Mouse (Mus musculus) adrenal gland, adult 2 months (tissue): ENCODE measurements around the gene Dpm2. TPM values are rescaled to one million over a fixed set of nuclear protein-coding genes. Genes with fewer than 3 reads are reported as not detected.

ENCODE experiments used
- DNase-seq: peaks from one replicate; pipeline ENCODE4 v3.0.0; 2021
- polyA plus RNA-seq: library from polyadenylated mRNA; depleted of rRNA; stranded (reverse); fragments of >200 nt; gene quantifications from 2 replicates; pipeline ENCODE4 v1.2.3, GENCODE M21; 2012
- total RNA-seq, 2 experiments: library from RNA; stranded (reverse); gene quantifications; 2 replicates each; pipeline ENCODE4 v1.2.3; 2021

The Dpm2 gene
- total and polyA plus RNA-seq, 3 experiments: 52.7 to 160 (median 67.4) TPM

DNA sequence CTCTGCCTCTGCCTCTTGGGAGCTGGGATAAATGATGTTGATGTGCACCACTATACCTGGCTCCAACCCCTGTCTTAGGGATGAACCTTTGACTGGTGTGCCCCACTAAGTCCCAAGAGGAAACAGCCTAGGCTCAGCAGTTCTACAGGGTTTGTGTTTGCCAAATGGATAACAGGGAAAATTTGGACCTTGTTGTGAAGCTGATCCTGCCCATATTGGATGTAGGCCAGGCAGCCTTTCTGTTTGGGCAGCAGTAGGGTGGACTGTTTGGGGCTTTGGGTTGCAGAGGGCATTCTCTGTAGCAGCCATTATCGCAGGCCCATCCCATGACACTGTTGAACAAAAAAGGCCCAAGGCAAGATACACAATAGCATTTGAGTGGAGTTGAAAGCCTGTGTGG, 23.7 kb upstream of the Dpm2 start:
- DNase-seq: no peak

DNA sequence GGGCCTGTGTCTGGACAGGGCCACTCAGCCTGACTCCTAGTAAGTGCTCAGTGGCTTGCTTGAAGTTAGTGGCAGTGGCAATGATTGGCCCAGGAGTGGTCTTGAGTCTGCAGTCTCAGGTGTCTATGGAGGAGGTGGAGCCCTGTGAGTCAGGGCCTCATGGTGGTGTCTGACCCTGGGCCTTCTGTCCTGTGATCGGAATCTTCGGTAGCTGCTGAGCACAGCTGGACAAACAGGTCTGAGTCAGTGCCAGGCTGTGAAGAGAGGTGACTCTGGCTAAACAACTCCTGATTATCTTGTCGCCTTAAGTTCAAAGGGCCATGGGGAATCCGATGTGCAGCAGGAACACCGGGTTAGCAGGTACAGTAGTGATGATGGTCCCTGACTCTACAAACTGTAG, 23.3 kb upstream of the Dpm2 start:
- no peak for DNase-seq

DNA sequence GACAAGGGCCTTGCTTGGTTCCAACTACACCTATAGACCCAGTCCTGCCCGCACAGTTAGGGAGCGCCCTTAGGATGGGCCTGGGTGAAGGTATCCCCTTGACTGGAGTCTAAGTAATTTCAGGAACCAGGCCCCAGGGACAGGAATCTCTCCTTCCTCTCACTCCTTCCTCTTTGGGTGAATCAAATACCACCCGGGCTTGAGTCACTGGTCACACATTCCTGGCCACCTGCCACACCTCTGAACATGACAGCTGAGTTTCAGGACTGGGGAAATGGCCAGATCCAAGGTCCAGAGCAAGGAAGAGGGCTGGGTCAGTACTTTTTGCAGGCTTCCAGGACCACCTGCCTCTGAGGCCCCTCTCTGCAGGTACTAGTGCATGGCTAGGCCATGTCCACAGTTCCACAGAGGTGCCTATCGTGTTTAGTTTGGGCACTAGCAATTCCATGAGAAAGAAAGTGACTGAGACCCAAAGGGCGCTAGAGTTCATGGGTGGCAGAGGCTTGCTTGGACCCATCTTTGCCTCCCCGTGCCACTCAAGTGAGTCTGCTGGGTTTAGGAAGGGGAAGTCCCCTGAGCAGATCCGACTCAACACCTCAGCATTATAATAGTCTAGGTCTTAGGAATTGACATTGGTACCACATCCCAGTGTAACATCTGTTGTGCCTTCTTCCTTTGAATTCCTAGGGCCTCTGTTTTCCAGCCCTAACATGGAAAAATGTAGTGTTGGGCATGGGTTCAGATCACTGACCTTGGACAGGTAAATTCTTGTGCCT, 22.5 kb upstream of the Dpm2 start:
- peak; percentile 88 for DNase-seq

- no peak for DNase-seq
These were observed 21.5 kb upstream of the Dpm2 start for GRCm38 (mm10) chr2:32549171-32549570.

DNA sequence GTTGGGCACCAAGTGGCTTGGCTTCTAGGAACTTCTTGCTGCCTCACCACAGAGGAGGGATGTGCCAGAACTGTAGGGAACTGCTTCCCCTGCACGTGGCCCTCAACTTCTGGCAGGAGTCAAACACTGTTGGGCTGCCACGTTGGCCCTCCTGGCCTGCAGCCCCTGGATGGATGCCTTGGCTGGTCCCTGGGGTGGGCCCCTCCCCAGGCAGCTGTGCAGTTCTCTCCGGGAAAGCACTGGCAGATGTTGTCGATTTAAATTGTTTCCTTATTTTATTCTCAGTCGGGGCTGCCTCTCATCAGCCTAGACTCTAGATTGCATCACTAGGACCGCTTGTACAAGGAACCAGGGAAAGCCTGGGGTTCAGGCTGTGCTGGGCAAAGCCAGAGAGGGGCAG, 20.9 kb upstream of the Dpm2 start:
- peak; percentile 58 for DNase-seq

DNA sequence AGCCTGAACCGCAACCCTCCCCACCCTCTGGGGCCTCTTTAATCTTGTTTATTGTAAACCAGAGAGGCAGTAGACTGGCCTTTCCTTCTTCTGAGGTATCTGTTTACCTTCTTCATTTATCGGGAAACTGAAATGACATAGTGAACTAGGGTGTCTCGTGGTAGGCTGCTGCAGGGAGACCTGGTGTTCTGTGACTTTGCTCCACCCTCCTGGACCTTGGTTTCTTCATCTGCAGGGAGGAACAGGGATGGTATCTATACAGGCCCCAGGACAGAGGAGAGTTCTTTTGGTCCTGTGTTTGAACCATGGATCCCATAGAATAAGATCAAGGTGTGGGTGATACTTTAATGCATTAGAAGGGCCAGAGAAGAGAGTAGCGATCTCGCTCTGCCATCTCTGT, 19.4 kb upstream of the Dpm2 start:
- DNase-seq: no peak

GRCm38 (mm10) chr2:32553592-32554148, 17.0 kb upstream of the Dpm2 start:
- DNase-seq: no peak

- no peak for DNase-seq
These were observed 15.2 kb upstream of the Dpm2 start for GRCm38 (mm10) chr2:32555484-32555883.

- DNase-seq: no peak
These were observed 14.6 kb upstream of the Dpm2 start for GRCm38 (mm10) chr2:32556019-32556418.

DNA sequence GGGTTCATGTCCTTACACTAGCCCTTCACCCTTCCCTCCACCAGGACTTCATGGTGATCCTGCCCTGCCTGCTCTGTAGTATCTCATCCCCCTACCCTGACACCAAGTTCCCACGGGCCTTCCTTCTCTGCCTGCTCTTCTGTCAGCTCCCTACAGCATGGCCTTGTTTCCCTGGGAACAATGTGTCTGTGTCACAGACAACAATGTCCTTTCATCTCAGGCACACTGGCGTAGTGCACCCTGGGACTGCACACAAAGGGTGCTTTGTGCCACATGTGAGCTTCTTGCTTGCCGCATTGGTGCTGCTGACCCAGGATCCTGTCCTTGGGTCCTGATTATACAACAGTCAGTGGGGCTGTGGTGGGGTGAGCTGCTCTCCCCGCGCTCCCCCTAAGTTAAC, 11.1 kb upstream of the Dpm2 start:
- no peak for DNase-seq

- DNase-seq: peak; percentile 73
These were observed 4.1 kb upstream of the Dpm2 start for GRCm38 (mm10) chr2:32566536-32567063.

DNA sequence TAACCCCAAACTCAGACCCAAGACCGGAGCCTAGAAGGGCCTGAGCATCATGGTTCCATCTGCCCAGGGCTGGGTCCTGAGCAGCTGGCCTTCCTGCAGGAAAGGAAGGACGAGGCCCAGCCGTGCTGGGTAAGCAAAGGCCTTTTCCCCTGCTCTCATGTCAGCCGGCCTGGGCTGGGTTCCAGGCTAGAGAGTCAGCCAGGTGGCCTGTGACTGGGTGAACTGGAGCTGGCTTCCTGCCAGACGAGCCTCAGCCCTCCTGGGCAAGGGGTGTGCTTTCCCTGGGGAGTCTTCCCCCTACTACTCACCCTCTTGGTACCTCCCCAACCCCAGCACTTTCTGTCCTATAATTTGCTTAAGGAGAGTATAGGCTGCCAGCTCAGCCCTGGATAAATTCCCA, 2.5 kb upstream of the Dpm2 start:
- peak; percentile 38 for DNase-seq

DNA sequence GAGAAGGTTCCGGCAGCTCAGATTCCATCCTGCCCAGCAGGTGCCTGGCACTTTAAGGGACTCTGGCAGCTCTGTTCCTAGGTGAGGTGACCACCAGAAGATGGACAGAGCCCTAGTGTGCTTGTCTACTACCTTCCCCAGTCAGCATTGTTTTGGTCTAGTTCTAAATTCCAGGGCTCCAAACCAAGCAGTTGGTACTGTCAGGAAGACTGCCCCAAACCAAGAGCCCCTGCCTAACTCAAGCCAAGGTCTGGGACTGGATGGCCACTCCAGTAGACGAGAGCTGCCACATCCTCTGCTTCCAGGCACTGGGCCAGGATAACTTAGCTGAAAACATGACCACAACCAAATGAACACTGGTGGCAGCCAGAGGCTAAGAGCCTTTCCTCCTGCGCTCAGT, 1.7 kb upstream of the Dpm2 start:
- no peak for DNase-seq

GRCm38 (mm10) chr2:32572196-32572595, 1.5 kb downstream of the Dpm2 start:
- no peak for DNase-seq

GRCm38 (mm10) chr2:32574497-32574896, 3.8 kb downstream of the Dpm2 start, which contains the start of gene Pip5kl1:
TSS of gene Pip5kl1 (plus strand) at chr2:32574797.
- DNase-seq: no peak

GRCm38 (mm10) chr2:32574901-32575585, 4.4 kb downstream of the Dpm2 start:
- DNase-seq: peak; percentile 53

DNA sequence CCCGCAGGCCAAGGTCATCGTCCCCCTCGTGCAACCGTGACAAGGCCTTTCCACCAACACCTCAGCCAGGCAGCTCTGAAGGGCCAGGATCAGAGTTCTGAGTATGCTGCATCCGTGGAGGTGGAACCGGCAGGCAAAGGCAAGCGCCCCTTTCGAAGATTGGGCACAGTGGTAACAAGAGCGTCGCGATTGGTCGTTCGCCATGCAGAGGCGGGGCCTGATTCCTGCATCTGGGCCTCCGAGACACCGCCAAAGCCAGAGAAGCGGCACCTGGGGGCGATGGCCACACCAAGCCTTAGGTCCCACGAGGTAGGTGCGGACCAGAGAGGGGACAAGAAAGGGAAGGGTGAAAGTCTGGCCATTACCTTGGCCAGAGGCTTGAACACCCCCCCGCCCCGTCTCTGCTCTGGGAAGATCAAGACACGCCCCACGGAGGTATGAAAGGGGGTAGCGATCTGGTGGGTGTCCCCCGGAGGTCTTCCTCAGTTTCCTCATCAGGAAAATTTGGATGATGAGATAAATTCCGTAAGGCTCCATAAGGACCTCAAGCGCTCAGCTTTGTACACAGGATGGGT, 5.0 kb downstream of the Dpm2 start, which contains the start of gene 9430097D07Rik:
Gene 9430097D07Rik, minus strand, starts transcription at position 99 of the 575 bp plus-strand sequence.
- peak; percentile 27 for DNase-seq

DNA sequence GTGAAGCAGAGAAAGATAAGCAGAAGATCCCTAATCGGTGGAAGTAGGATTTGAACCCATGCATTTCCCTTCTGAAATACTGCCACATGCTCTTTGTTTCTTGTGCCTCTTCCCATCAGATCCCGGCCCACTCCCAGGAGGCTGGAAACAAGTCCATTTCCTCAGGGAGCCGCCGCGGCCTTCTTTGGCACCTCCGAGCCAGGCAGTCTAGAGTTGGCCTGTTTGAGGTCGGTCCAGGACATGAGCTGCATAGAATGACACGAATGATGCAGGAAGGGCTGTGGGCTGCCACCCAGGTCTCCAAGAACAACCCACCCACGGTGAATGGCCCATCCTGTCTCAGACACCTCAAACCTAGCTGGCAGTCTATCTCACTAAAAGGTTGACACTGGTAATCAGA, 5.9 kb downstream of the Dpm2 start:
- no peak for DNase-seq

DNA sequence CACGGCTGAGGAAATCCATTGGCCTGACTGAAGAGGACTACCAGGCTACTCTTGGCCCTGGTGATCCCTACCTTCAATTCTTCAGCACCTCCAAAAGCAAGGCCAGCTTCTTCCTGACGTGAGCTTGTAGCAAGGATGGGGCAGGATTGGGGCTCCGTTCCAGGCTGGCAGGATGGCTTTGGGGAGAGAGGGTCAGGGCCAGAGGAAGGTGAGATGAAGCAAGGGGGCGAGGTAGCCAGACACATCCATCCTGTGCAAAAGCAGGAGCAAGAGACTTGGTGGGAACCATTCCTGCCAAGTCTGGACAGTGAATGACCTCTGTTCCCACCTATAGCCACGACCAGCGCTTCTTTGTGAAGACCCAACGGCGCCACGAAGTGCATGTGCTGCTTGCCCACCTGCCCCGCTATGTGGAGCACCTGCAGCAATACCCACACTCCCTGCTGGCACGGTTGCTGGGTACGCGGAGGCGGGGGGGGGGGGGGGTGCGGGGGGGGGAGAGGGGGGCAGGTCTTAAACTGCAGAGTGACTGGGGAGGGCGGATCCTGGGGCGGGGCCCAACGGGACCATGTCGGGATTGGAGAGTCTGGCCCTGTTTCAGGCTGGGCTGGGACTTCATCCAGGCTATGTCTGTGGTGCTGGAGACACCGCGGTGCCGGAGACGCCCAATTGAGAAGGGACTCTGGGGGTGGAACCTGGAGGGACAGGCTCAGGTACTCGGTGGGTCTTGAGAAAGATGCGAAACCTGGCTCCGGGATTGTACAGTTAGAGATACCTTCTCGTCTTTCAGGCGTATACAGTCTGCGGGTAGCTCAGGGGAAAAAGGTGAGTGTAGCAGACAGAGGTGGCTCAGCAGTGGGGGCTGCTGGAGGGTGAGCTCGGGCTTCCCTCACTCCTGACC, 7.7 kb downstream of the Dpm2 start:
- DNase-seq: peak; percentile 64

DNA sequence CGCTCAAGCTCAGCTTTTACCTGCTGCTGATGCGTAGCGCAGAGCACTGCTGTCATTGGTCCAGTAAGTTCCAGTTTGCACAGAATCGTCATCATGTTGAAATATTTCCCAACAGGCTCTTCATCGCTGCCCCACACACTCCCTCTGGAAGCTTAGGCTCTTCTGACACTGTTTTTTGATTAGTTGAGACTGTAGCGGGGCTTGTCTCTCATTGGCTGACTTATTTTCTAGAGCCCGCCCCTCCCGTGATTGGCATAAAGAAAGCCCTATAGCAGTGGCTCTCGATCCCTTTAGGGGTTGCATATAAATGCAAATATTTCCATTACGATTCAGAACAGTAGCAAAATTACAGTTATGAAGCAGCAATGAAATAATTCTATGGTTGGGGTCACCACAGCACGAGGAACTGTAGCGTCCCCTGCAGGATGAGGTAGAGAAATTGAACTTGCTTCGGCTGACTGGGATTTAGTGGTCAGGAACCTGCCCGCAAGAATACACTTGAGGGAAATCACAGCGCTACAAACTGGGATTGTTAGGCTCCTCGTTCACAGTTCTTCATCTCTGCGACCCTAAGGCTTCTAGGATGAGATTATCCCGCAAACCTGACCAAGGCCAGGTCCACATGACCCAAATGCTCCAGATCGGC, 10.9 kb downstream of the Dpm2 start:
- DNase-seq: peak; percentile 47
